Mouse (Mus musculus) hindbrain, embryonic 14.5 days (tissue): ENCODE results near the gene Il10ra. TPM values are rescaled to one million over a fixed set of nuclear protein-coding genes. Genes with fewer than 3 reads are reported as not detected.

Source experiments
- ATAC-seq: fragments of 200-750 bp; cut with Nextera tagmentation; 2 replicates; pipeline ENCODE4 v1.8.0; 2017; ENCODE audit warnings: moderate number of reproducible peaks, mild to moderate bottlenecking, moderate TSS enrichment, moderate library complexity; ENCODE audit not compliant: low FRiP score
- DNase-seq: peaks from one replicate; pipeline ENCODE4 v3.0.0-alpha.2; 2015; ENCODE audit warnings: low spot score
- H3K27ac ChIP-seq: fragments of 300-500 bp; sonication (generic); 2 replicates; pipeline ENCODE4 v1.5.1; 2014; ENCODE audit warnings: mild to moderate bottlenecking, moderate library complexity
- H3K27me3 ChIP-seq: fragments of 300-500 bp; sonication (generic); 2 replicates; pipeline ENCODE4 v1.6.1; 2014; ENCODE audit warnings: mild to moderate bottlenecking, low read length, mixed read lengths; ENCODE audit not compliant: control insufficient read depth, insufficient read depth
- H3K36me3 ChIP-seq: fragments of 300-500 bp; sonication (generic); replicated peaks from 2 replicates; pipeline ENCODE4 v1.6.1; 2014; ENCODE audit not compliant: control insufficient read depth, insufficient read depth
- H3K4me1 ChIP-seq: fragments of 300-500 bp; sonication (generic); replicated peaks from 2 replicates; pipeline ENCODE4 v1.6.1; 2014; ENCODE audit warnings: antibody characterized with exemption, low read length, mixed read lengths; ENCODE audit not compliant: control insufficient read depth, insufficient read depth
- H3K4me2 ChIP-seq: fragments of 300-500 bp; sonication (generic); replicated peaks from 2 replicates; pipeline ENCODE4 v1.6.1; 2014; ENCODE audit warnings: mild to moderate bottlenecking, moderate library complexity
- H3K4me3 ChIP-seq: fragments of 300-500 bp; sonication (generic); replicated peaks from 2 replicates; pipeline ENCODE4 v1.5.1; 2014; ENCODE audit warnings: mild to moderate bottlenecking, low read length
- H3K9ac ChIP-seq: fragments of 300-500 bp; sonication (generic); 2 replicates; pipeline ENCODE4 v1.6.1; 2014
- H3K9me3 ChIP-seq: fragments of 300-500 bp; sonication (generic); 2 replicates; pipeline ENCODE4 v1.6.1; 2016; ENCODE audit warnings: low read length; ENCODE audit not compliant: control insufficient read depth
- WGBS: fragments of 180-500 bp; shearing (Covaris S2); extraction: QIAGEN DNeasy Blood & Tissue Kit; methylation state at CpG from one replicate; pipeline ENCODE4 v1.1.7; 2014; 5-methylcytosine and 5-hydroxymethylcytosine counted together
- polyA plus RNA-seq: library from polyadenylated mRNA; unstranded; fragments of >200 nt; fragmentation: Nextera tagmentation; extraction: Ambion mirVana; gene quantifications from 2 replicates; pipeline ENCODE4 v1.2.1, GENCODE M21; 2014

Il10ra gene
- polyA plus RNA-seq, 1 experiment from 2014 or later = 0.68 TPM

- WGBS = 77% methylated on average over 4 of the region's 4 CpGs
- no peak overlapping the region for H3K4me2 ChIP-seq
- H3K27ac ChIP-seq = no peak overlapping the region
- H3K27me3 ChIP-seq = no peaks in the 10 kb centered on the region
- no peak overlapping the region for H3K4me3 ChIP-seq
- ATAC-seq = no peak
- H3K36me3 ChIP-seq = no peaks in the 10 kb centered on the region
- H3K9me3 ChIP-seq = no peaks in the 10 kb centered on the region
- no peak for DNase-seq
- no peaks in the 10 kb centered on the region for H3K4me1 ChIP-seq
- H3K9ac ChIP-seq = no peak overlapping the region
Observed at GRCm38 (mm10) chr9:45251990-45252389, 17.0 kb downstream of the Il10ra start.

- no peak overlapping the region for H3K4me3 ChIP-seq
- H3K27ac ChIP-seq = no peak overlapping the region
- H3K9ac ChIP-seq = no peak overlapping the region
- 88% methylated on average over 3 of the region's 3 CpGs for WGBS
- H3K27me3 ChIP-seq = no peaks in the 10 kb centered on the region
- ATAC-seq (no peak), DNase-seq (no peak)
- H3K4me1 ChIP-seq = no peaks in the 10 kb centered on the region
- H3K9me3 ChIP-seq = no peaks in the 10 kb centered on the region
- H3K36me3 ChIP-seq = no peaks in the 10 kb centered on the region
- H3K4me2 ChIP-seq = no peak overlapping the region
Observed at GRCm38 (mm10) chr9:45251281-45251680, 17.7 kb downstream of the Il10ra start.

- DNase-seq (no peak), ATAC-seq (no peak)
- Histone ChIP-seq H3K4me3 (no peak overlapping the region), H3K27me3 (no peaks in the 10 kb centered on the region), H3K4me2 (no peak overlapping the region), H3K36me3 (no peaks in the 10 kb centered on the region), H3K27ac (no peak overlapping the region), H3K9ac (no peak overlapping the region), H3K4me1 (no peaks in the 10 kb centered on the region), H3K9me3 (no peaks in the 10 kb centered on the region)
- 84% methylated on average over 7 of the region's 7 CpGs for WGBS
Observed at GRCm38 (mm10) chr9:45250306-45250705, 18.6 kb downstream of the Il10ra start.

GRCm38 (mm10) chr9:45247536-45247935 is 21.4 kb downstream of the Il10ra start:
- 74% methylated on average over 2 of the region's 2 CpGs for WGBS
- no peak overlapping the region for H3K4me3 ChIP-seq
- ATAC-seq = no peak

GRCm38 (mm10) chr9:45246060-45246459 is 22.9 kb downstream of the Il10ra start:
- H3K27me3 ChIP-seq = no peaks in the 10 kb centered on the region
- no peaks in the 10 kb centered on the region for H3K4me1 ChIP-seq
- no peak overlapping the region for H3K4me3 ChIP-seq
- H3K27ac ChIP-seq = no peak overlapping the region
- WGBS = 90% methylated on average over 6 of the region's 6 CpGs
- DNase-seq = no peak
- no peaks in the 10 kb centered on the region for H3K36me3 ChIP-seq
- no peak overlapping the region for H3K4me2 ChIP-seq
- no peaks in the 10 kb centered on the region for H3K9me3 ChIP-seq
- no peak for ATAC-seq
- no peak overlapping the region for H3K9ac ChIP-seq

More at GRCm38 (mm10) chr9:45247536-45247935, 21.4 kb downstream of the Il10ra start:
- no peaks in the 10 kb centered on the region for H3K4me1 ChIP-seq
- no peak for DNase-seq
- no peaks in the 10 kb centered on the region for H3K36me3 ChIP-seq
- H3K27me3 ChIP-seq = no peaks in the 10 kb centered on the region
- no peaks in the 10 kb centered on the region for H3K9me3 ChIP-seq
- H3K4me2 ChIP-seq = no peak overlapping the region
- H3K9ac ChIP-seq = no peak overlapping the region
- H3K27ac ChIP-seq = no peak overlapping the region

GRCm38 (mm10) chr9:45245432-45245831 is 23.5 kb downstream of the Il10ra start:
- H3K27me3 ChIP-seq = no peaks in the 10 kb centered on the region
- H3K9me3 ChIP-seq = no peaks in the 10 kb centered on the region
- no peaks in the 10 kb centered on the region for H3K4me1 ChIP-seq
- H3K36me3 ChIP-seq = no peaks in the 10 kb centered on the region
- ATAC-seq = no peak
- no peak overlapping the region for H3K27ac ChIP-seq
- H3K9ac ChIP-seq = no peak overlapping the region
- 88% methylated on average over 1 of the region's 1 CpGs for WGBS
- H3K4me2 ChIP-seq = no peak overlapping the region
- H3K4me3 ChIP-seq = no peak overlapping the region
- DNase-seq = no peak

- no peaks in the 10 kb centered on the region for H3K36me3 ChIP-seq
- no peaks in the 10 kb centered on the region for H3K9me3 ChIP-seq
- no peak for DNase-seq
- H3K9ac ChIP-seq = no peak overlapping the region
- no peak for ATAC-seq
- 86% methylated on average over 5 of the region's 5 CpGs for WGBS
- H3K4me3 ChIP-seq = no peak overlapping the region
- no peaks in the 10 kb centered on the region for H3K4me1 ChIP-seq
- no peak overlapping the region for H3K27ac ChIP-seq
- H3K4me2 ChIP-seq = no peak overlapping the region
- H3K27me3 ChIP-seq = no peaks in the 10 kb centered on the region
Observed at GRCm38 (mm10) chr9:45241397-45241796, 27.6 kb downstream of the Il10ra start.

- DNase-seq = no peak
- H3K4me1 ChIP-seq = no peaks in the 10 kb centered on the region
- no peak overlapping the region for H3K4me3 ChIP-seq
- no peak for ATAC-seq
- no peak overlapping the region for H3K27ac ChIP-seq
- 46% methylated on average over 7 of the region's 7 CpGs for WGBS
- H3K36me3 ChIP-seq = no peaks in the 10 kb centered on the region
- no peaks in the 10 kb centered on the region for H3K27me3 ChIP-seq
- H3K9ac ChIP-seq = no peak overlapping the region
- H3K9me3 ChIP-seq = no peaks in the 10 kb centered on the region
- H3K4me2 ChIP-seq = no peak overlapping the region
Observed at GRCm38 (mm10) chr9:45236744-45237143, 32.2 kb downstream of the Il10ra start.

GRCm38 (mm10) chr9:45235668-45236227 is 33.2 kb downstream of the Il10ra start:
- Histone ChIP-seq H3K4me3 (no peak overlapping the region), H3K9me3 (no peaks in the 10 kb centered on the region), H3K36me3 (no peaks in the 10 kb centered on the region), H3K27me3 (no peaks in the 10 kb centered on the region), H3K9ac (no peak overlapping the region), H3K4me2 (no peak overlapping the region), H3K27ac (no peak overlapping the region), H3K4me1 (no peaks in the 10 kb centered on the region)
- WGBS = 91% methylated on average over 6 of the region's 6 CpGs
- no peak for ATAC-seq
- DNase-seq = no peak

GRCm38 (mm10) chr9:45229359-45229758 is 39.6 kb downstream of the Il10ra start:
- ATAC-seq = no peak
- Histone ChIP-seq H3K4me1 (no peaks in the 10 kb centered on the region), H3K4me2 (no peak overlapping the region), H3K4me3 (no peak overlapping the region), H3K27ac (no peak overlapping the region), H3K9ac (no peak overlapping the region), H3K27me3 (no peaks in the 10 kb centered on the region), H3K36me3 (no peaks in the 10 kb centered on the region), H3K9me3 (no peaks in the 10 kb centered on the region)
- DNase-seq = no peak
- 87% methylated on average over 8 of the region's 8 CpGs for WGBS
